Mouse (Mus musculus) cortical plate, adult 2 months (tissue): Measurements from ENCODE around the gene Slc1a4.

Experiments
- CTCF ChIP-seq: fragments of 200-500 bp; IDR thresholded peaks from 2 replicates; pipeline ENCODE4 v1.5.1; 2011; ENCODE audit warnings: mild to moderate bottlenecking, control low read depth, low read length; ENCODE audit not compliant: insufficient read depth; ENCODE audit errors: extremely low read depth
- POLR2A ChIP-seq: fragments of 200-500 bp; IDR thresholded peaks from 2 replicates; pipeline ENCODE4 v1.6.1; 2011; ENCODE audit warnings: mild to moderate bottlenecking, low read length, control low read depth; ENCODE audit not compliant: insufficient read depth; ENCODE audit errors: extremely low read depth

DNA sequence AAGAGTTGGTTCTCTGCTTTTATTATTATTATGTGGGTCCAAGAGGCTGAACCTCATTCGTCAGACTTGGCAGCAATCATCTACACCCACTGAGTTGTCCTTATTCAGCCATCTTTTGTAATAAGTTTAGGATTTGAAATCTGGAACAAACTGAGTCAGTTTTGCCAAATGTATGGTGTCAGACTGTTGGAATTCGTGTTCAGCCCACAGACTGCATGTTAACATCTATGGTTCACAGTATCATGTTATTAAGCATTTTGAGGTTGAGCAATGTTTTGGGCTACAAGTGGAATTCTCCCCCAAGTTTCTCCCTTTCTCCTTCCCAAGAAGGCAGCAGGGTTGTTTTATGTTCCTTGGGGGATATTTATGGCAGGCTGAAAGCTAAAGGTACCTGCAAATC lies 79.4 kb downstream of the Slc1a4 start:
- TF ChIP-seq POLR2A (no peak), CTCF (no peak)
